Mouse (Mus musculus) small intestine, adult 2 months (tissue): ENCODE data around the gene Dbndd2.

ENCODE experiments used
- CTCF ChIP-seq: fragments of 200-500 bp; IDR thresholded peaks from 2 replicates; pipeline ENCODE4 v1.5.1; 2012; ENCODE audit warnings: low read depth, mild to moderate bottlenecking, control low read depth, inconsistent platforms, low read length, moderate library complexity, mixed read lengths; ENCODE audit not compliant: insufficient replicate concordance, insufficient read length; ENCODE audit errors: extremely low read depth
- POLR2A ChIP-seq: fragments of 200-500 bp; IDR thresholded peaks from 2 replicates; pipeline ENCODE4 v1.6.1; 2012; ENCODE audit warnings: low read depth, mild to moderate bottlenecking, control low read depth, inconsistent platforms, low read length, moderate library complexity

GRCm38 (mm10) chr2:164449341-164450042 is 36.4 kb upstream of the Dbndd2 start:
- TF ChIP-seq CTCF (no peak), POLR2A (no peak)
